Mouse (Mus musculus): Measurements from ENCODE around the gene Bckdk.

Bckdk gene

GRCm38 (mm10) chr7:127903971-127904796 lies at the start of gene Bckdk:
Bckdk (plus strand) TSS chr7:127904082.
- in situ Hi-C loops (cut with MboI, MseI), result no loop called here

DNA sequence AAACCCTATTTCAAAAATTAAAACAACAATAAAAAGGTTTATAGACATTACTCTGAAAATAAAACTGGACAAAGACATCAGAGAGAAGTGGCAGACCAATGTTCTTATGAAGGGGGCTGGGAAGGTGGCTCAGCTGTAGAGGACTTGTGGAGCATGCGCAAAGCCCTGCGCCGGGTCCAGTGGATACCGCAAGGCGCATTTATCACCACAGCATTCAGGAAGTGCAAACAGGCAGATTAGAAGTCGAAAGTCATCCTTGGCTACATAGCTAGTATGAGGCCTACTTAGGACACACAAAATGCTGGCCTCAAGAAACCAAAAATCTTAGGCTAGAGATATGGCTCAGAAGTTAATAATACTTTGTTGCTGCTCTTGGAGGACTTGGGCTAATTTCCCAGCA lies 45.6 kb upstream of the Bckdk start:
- in situ Hi-C loops (cut with MboI, MseI), result no loop called here

- in situ Hi-C loops (cut with MboI, MseI), result loop anchor here (5.0 kb wide), 1 partner anchor 59 kb away; no protein-coding TSS in a partner anchor
Measured at GRCm38 (mm10) chr7:127866434-127866833, 37.4 kb upstream of the Bckdk start.

DNA sequence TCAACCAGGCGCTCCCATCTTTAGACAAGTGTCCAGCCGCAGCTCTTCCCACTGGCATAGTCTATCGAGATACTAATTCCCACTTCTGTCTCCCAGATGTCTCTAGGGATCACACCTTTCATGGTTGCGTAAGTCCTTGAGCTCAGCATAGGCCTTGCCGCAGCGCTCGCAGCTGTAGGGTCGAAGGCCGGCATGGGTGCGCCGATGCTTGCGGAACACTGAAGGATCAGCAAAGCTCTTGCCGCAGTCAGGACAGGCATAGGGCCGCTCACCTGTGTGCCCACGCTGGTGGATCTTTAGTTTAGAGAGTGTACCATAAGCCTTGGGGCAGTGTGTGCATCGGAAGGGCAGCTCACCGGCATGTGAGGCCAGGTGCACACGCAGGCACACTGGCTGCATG lies 36.2 kb upstream of the Bckdk start:
- in situ Hi-C loops (cut with MboI, MseI), result loop anchor here (5.0 kb wide), 1 partner anchor 60 kb away; no protein-coding TSS in a partner anchor

GRCm38 (mm10) chr7:127869149-127869810 lies 34.6 kb upstream of the Bckdk start:
- in situ Hi-C loops (cut with MboI, MseI), result loop anchor here (5.0 kb wide), 1 partner anchor 62 kb away; no protein-coding TSS in a partner anchor

DNA sequence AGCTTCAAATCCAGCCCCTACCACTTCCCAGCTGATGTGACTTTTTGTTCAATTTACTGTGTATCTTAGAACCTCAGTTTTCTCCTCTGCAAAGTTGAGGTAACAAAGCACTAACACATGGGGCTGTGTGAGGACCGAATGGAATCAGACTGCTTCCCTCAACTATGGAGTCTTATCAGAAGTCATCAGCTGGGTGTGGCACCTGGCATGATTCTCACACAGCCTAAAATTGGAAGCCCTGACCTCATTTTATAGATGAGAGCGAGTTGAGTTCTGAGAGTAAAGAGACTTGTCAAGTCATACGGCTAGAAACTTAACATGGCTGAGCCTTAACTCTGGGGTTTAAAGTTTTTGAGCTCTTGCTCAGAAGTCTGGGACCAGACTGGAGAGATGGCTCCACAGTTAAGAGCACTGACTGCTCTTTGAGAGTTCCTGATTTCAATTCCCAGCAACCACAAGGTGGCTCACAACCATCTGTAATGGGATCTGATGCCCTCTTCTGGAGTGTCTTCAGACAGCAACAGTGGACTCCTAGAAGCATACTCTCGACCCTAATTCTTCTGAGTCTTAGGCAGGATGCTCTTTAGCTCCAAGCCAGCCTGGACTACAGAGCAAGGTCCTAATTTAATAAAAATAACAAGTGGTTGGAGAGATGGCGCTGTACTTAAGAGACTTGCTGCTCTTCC lies 33.6 kb upstream of the Bckdk start:
- in situ Hi-C loops (cut with MboI, MseI), result no loop called here

DNA sequence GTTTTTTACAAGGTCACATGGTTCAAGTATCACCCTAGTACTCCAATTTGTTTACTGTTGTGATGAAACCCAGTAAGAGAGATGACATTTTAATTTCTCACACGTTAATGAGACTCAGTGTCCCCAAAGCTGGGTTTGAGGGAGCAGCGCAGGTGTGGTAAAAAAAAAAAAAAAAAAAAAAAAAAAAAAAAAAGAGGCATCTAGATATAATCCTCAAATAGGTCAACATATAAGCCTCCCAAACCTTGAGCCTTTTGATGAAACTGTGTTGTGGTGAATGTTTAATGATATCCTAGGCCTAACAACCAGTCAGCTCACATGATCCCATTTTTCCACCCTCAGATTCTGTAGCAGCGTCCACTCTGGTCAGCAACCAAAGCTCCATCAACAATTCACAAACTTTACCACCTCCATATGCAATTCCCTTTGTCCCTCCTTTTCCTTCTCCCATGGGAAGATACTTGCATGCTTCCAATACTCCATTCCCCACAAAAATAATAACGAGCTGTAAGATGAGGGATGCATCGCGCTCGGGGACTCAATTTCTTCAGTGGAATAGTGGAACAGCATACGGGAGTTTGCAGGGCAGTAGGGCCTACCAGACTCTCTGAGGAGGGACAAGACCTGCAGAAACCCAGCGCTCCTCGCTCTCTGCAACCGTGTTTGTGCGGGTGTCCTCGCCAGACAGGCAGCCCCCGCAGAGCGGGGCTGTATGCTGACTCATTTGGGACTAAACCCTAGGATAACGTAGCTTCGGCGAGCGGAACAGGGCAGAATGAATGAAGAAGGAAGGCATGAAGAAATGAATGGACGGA lies 28.9 kb upstream of the Bckdk start:
- in situ Hi-C loops (cut with MboI, MseI), result no loop called here

DNA sequence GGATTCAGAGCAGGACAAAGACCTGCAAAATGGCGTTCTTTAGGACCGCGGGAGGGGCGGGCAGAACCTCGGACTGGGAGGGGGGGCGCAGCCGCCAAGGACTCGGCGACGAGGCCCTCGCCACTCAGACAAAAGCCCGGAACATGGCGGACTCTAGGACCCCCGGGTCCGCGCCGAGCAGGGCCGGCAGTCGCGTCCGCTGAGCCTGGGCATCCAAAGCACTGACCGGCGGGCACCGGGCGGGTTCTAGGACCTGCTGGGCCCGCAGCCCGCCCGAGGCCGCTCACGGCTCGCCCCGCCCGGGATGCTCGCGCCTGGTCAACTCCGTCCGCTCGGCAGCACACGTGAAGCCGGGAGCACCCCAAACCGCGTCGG lies 28.3 kb upstream of the Bckdk start:
- in situ Hi-C loops (cut with MboI, MseI), result no loop called here

GRCm38 (mm10) chr7:127876041-127876466 lies 27.8 kb upstream of the Bckdk start, which contains the start of gene Zfp646:
Zfp646 (plus strand) TSS chr7:127876221.
- in situ Hi-C loops (cut with MboI, MseI), result no loop called here

DNA sequence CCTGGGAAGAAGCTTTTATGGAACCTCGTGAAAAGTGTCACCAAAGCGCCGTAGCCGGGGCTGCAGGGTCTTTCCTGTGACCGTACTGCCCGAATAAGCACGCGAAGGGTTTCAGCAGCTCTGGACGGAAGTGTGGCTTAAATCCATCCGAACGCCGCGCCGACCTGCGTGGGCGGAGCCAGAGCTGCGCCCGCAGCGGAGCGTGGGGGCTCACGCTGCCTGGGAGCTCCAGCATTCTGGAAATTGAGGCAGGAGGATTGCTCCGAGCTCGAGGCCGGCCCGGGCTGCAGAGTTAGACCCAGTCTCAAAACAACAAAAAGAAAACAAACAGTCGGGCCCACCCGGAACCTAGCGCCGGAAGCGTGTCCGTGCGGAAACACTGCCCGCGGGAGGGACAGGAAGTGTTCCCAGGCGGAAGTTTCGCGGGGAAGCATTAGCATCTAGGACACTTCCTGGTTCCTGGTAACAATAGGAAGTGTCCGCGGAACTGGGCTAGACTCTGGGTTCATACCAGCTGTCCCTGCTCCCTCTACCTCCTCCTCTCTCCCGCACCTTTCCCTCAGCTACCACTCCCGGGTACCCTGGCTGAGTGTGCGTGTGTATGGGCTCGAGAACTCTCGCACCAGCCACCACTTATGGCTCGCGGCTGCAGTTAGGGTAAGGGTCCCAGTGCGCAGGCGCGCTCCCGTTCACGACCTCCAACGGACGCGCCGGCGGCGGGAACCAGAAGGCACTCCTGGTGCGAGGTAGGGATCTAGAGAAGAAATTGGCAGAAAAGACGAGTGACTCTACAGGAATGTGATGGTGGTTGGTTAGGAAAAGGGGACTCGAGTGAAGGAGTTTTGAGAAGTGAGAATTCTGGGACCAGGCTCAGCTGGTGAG lies 27.2 kb upstream of the Bckdk start, which contains the start of gene Zfp668:
Zfp668 (minus strand) TSS at position 362 of the 882 bp plus-strand sequence.
- in situ Hi-C loops (cut with MboI, MseI), result no loop called here

- in situ Hi-C loops (cut with MboI, MseI), result no loop called here
Measured at GRCm38 (mm10) chr7:127879301-127879700, 24.6 kb upstream of the Bckdk start.

DNA sequence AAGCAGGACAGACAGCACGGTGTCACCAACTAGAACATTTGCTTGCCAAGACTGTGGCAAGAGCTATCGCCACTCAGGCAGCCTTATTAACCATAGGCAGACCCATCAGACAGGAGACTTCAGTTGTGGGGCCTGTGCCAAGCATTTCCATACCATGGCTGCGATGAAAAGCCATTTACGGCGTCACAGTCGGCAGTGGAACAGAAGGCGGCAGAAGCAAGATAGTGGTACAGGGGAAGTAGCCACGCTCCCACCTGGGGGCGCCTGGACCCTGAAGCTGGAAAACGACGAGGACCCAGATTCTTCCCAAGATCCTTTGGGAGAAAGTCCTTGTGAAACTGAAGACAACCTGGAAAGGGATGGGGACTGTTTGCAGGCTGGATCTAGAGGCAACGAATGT lies 23.5 kb upstream of the Bckdk start:
- in situ Hi-C loops (cut with MboI, MseI), result no loop called here

GRCm38 (mm10) chr7:127885951-127886350 lies 17.9 kb upstream of the Bckdk start:
- in situ Hi-C loops (cut with MboI, MseI), result no loop called here

- in situ Hi-C loops (cut with MboI, MseI), result no loop called here
Measured at GRCm38 (mm10) chr7:127886551-127886950, 17.3 kb upstream of the Bckdk start.

DNA sequence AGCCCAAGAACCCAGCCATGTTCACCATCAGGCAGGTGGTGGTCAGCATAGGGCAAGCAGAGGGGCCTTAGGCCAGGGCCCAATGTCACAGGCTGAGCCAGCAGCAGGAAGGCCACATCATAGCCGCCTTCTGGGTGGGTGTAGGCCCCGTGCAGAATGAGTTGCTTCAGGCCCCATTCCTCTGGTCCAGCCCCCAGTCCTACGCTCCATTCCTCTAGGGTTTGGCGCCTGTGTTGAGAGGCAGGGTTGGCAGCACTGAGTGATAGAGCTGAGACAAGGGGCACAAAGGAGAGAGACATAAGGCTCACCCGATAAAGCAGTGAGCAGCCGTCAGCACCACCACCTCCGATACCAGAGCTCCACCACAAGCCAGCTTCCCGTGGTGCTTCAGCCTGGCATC lies 16.7 kb upstream of the Bckdk start:
- in situ Hi-C loops (cut with MboI, MseI), result no loop called here

DNA sequence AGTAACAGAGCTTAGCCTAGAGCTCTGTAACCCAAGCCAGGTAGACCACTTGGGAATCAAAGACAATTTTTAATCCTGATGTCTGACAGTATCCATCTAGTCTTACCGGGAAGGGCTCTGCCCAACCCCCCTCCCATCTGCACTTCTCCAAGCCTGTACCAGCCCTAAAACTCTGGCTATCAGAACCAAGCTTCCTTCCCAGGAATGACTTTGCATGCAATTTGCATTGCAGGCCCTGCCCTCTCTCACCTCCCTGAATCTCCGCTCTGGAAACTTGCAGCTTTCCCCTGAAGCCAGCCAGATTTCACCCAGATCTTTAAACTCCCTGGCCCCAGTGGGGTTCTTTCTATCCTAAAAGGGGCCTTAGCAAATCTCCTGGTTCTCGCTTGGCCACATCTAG lies 16.1 kb upstream of the Bckdk start:
- in situ Hi-C loops (cut with MboI, MseI), result no loop called here

- in situ Hi-C loops (cut with MboI, MseI), result no loop called here
Measured at GRCm38 (mm10) chr7:127888821-127889220, 15.1 kb upstream of the Bckdk start.

GRCm38 (mm10) chr7:127890798-127891197 lies 13.1 kb upstream of the Bckdk start, which contains the start of gene Prss53:
Prss53 (minus strand) TSS chr7:127890970.
- in situ Hi-C loops (cut with MboI, MseI), result no loop called here

GRCm38 (mm10) chr7:127894480-127894879 lies 9.4 kb upstream of the Bckdk start:
- in situ Hi-C loops (cut with MboI, MseI), result no loop called here

GRCm38 (mm10) chr7:127895442-127895841 lies 8.4 kb upstream of the Bckdk start, which contains the start of the genes Gm21974 and Vkorc1:
Gm21974 (minus strand) TSS chr7:127895454.
Vkorc1 (minus strand) TSS chr7:127895617.
- in situ Hi-C loops (cut with MboI, MseI), result no loop called here

All from regulatory T cell (primary cell).